Mouse (Mus musculus) liver, adult 2 months (tissue): ENCODE measurements around the gene Defb43. TPM values are rescaled to one million over a fixed set of nuclear protein-coding genes. Genes with fewer than 3 reads are reported as not detected.

ENCODE experiments used
- DNase-seq: peaks from one replicate; pipeline ENCODE4 v3.0.0-alpha.2; 2011; ENCODE audit warnings: low read depth, low spot score; ENCODE audit errors: extremely low read depth
- H3K27ac ChIP-seq: fragments of 200-500 bp; replicated peaks from 2 replicates; pipeline ENCODE4 v1.5.1; 2012; ENCODE audit warnings: low read depth, mild to moderate bottlenecking, control low read depth, inconsistent platforms, low read length; ENCODE audit not compliant: insufficient read depth
- H3K27me3 ChIP-seq: fragments of 200-500 bp; 2 replicates; pipeline ENCODE4 v1.6.1; 2012; ENCODE audit warnings: mild to moderate bottlenecking, moderate library complexity, low read length, inconsistent platforms; ENCODE audit not compliant: control insufficient read depth, insufficient read depth
- H3K36me3 ChIP-seq: fragments of 200-500 bp; 2 replicates; pipeline ENCODE4 v1.6.1; 2012; ENCODE audit warnings: low read length, inconsistent platforms; ENCODE audit not compliant: control insufficient read depth, insufficient read depth
- H3K4me1 ChIP-seq: fragments of 200-500 bp; 2 replicates; pipeline ENCODE4 v1.6.1; 2011; ENCODE audit warnings: low read length; ENCODE audit not compliant: control insufficient read depth, insufficient read depth
- H3K4me3 ChIP-seq: fragments of 200-500 bp; 2 replicates; pipeline ENCODE4 v1.5.1; 2011; ENCODE audit warnings: low read depth, mild to moderate bottlenecking, control low read depth, low read length, moderate library complexity; ENCODE audit not compliant: insufficient read depth
- H3K79me2 ChIP-seq: fragments of 200-500 bp; 2 replicates; pipeline ENCODE4 v1.6.1; 2012; ENCODE audit warnings: inconsistent platforms, mild to moderate bottlenecking, low read length, moderate library complexity; ENCODE audit not compliant: control insufficient read depth, insufficient read depth
- H3K9ac ChIP-seq: fragments of 200-500 bp; 2 replicates; pipeline ENCODE4 v1.6.1; 2012; ENCODE audit warnings: low read depth, mild to moderate bottlenecking, control low read depth, inconsistent platforms, low read length
- CTCF ChIP-seq: fragments of 200-500 bp; IDR thresholded peaks from 2 replicates; pipeline ENCODE4 v1.5.1; 2011; ENCODE audit warnings: low read depth, low read length, control low read depth
- POLR2A ChIP-seq: fragments of 200-500 bp; IDR thresholded peaks from 2 replicates; pipeline ENCODE4 v1.6.1; 2011; ENCODE audit warnings: low read length, control low read depth; ENCODE audit not compliant: insufficient read depth; ENCODE audit errors: extremely low read depth
- WGBS: fragments of 180-500 bp; shearing (Covaris S2); methylation state at CpG from one replicate; pipeline ENCODE4 v1.1.7; 2018; 5-methylcytosine and 5-hydroxymethylcytosine counted together
- polyA plus RNA-seq: library from polyadenylated mRNA; depleted of rRNA; stranded (reverse); fragments of >200 nt; gene quantifications from 2 replicates; pipeline ENCODE4 v1.2.3, GENCODE M21; 2012
- total RNA-seq: library from RNA; depleted of rRNA; stranded (reverse); fragments of >200 nt; gene quantifications from 2 replicates; pipeline ENCODE4 v1.2.3, GENCODE M21; 2014

Defb43 gene
- total and polyA plus RNA-seq, 2 experiments, result not detected

- 71% methylated on average over 4 of the region's 4 CpGs for WGBS
- no peak overlapping the region for H3K27ac ChIP-seq
- H3K27me3 ChIP-seq, result no peaks in the 10 kb centered on the region
- no peak overlapping the region for H3K4me3 ChIP-seq
- no peak for TF ChIP-seq POLR2A
- H3K79me2 ChIP-seq, result no peaks in the 10 kb centered on the region
- no peaks in the 10 kb centered on the region for H3K36me3 ChIP-seq
- DNase-seq, result no peak
- H3K9ac ChIP-seq, result no peak overlapping the region
- H3K4me1 ChIP-seq, result no peaks in the 10 kb centered on the region
These were observed 1.5 kb downstream of the Defb43 start for GRCm38 (mm10) chr14:63013082-63013481.

GRCm38 (mm10) chr14:63014667-63015066 lies 3.1 kb downstream of the Defb43 start:
- 79% methylated on average over 4 of the region's 4 CpGs for WGBS
- DNase-seq, result no peak
- Histone ChIP-seq H3K27ac (no peak overlapping the region), H3K4me3 (no peak overlapping the region), H3K4me1 (no peaks in the 10 kb centered on the region), H3K27me3 (no peaks in the 10 kb centered on the region), H3K9ac (no peak overlapping the region), H3K36me3 (no peaks in the 10 kb centered on the region), H3K79me2 (no peaks in the 10 kb centered on the region)
- TF ChIP-seq CTCF, result no peak
- TF ChIP-seq POLR2A, result no peak

- H3K79me2 ChIP-seq, result no peaks in the 10 kb centered on the region
- no peaks in the 10 kb centered on the region for H3K36me3 ChIP-seq
- 51% methylated on average over 6 of the region's 6 CpGs for WGBS
- DNase-seq, result no peak
- TF ChIP-seq POLR2A (no peak), CTCF (no peak)
- H3K9ac ChIP-seq, result no peak overlapping the region
- no peak overlapping the region for H3K27ac ChIP-seq
- H3K4me1 ChIP-seq, result no peaks in the 10 kb centered on the region
- H3K4me3 ChIP-seq, result no peak overlapping the region
- H3K27me3 ChIP-seq, result no peaks in the 10 kb centered on the region
These were observed 9.1 kb downstream of the Defb43 start for GRCm38 (mm10) chr14:63020524-63021156.

GRCm38 (mm10) chr14:63046691-63047090 lies 35.1 kb downstream of the Defb43 start, which contains the start of gene Defb42:
TSS of gene Defb42 (plus strand) at chr14:63046991.
- no peak within 1 kb of the TSS for H3K4me3 ChIP-seq
- no peaks in the 10 kb centered on the region for H3K79me2 ChIP-seq
- WGBS, result 84% methylated on average over 3 of the region's 3 CpGs
- DNase-seq, result no peak
- no peak within 1 kb of the TSS for H3K9ac ChIP-seq
- TF ChIP-seq POLR2A, result no peak
- no peak for TF ChIP-seq CTCF
- H3K27me3 ChIP-seq, result no peaks in the 10 kb centered on the region
- no peaks in the 10 kb centered on the region for H3K36me3 ChIP-seq
- no peak within 1 kb of the TSS for H3K27ac ChIP-seq
- H3K4me1 ChIP-seq, result no peaks in the 10 kb centered on the region

GRCm38 (mm10) chr14:63049910-63050370 lies 38.4 kb downstream of the Defb43 start, which contains the start of gene Defb30:
TSS of gene Defb30 (minus strand) at chr14:63049960.
- no peaks in the 10 kb centered on the region for H3K27me3 ChIP-seq
- TF ChIP-seq CTCF (no peak), POLR2A (no peak)
- H3K4me1 ChIP-seq, result no peaks in the 10 kb centered on the region
- 77% methylated on average over 11 of the region's 14 CpGs for whole genome bisulfite sequencing
- no peak within 1 kb of the TSS for H3K27ac ChIP-seq
- no peak within 1 kb of the TSS for H3K4me3 ChIP-seq
- no peaks in the 10 kb centered on the region for H3K79me2 ChIP-seq
- H3K9ac ChIP-seq, result no peak within 1 kb of the TSS
- no peaks in the 10 kb centered on the region for H3K36me3 ChIP-seq
- DNase-seq, result no peak

- no peaks in the 10 kb centered on the region for H3K36me3 ChIP-seq
- H3K27me3 ChIP-seq, result no peaks in the 10 kb centered on the region
- no peaks in the 10 kb centered on the region for H3K79me2 ChIP-seq
- WGBS, result 28% methylated on average over 5 of the region's 5 CpGs
- no peak overlapping the region for H3K4me3 ChIP-seq
- no peak overlapping the region for H3K27ac ChIP-seq
- no peaks in the 10 kb centered on the region for H3K4me1 ChIP-seq
- peak; percentile 86 for TF ChIP-seq CTCF
- no peak for TF ChIP-seq POLR2A
- no peak overlapping the region for H3K9ac ChIP-seq
- DNase-seq, result peak; percentile 26
These were observed 39.2 kb downstream of the Defb43 start for GRCm38 (mm10) chr14:63050769-63051168.
